Mouse (Mus musculus) heart, adult 2 months (tissue): ENCODE measurements around the gene Cenpl. TPM values are rescaled to one million over a fixed set of nuclear protein-coding genes. Genes with fewer than 3 reads are reported as not detected.

Experiments
- DNase-seq, 2 experiments: peaks; one replicate each; pipeline ENCODE4 v3.0.0; 2021
- H3K27ac ChIP-seq: fragments of 200-600 bp; 2 replicates; pipeline ENCODE4 v1.8.1; 2022
- H3K27me3 ChIP-seq: fragments of 200-500 bp; 2 replicates; pipeline ENCODE4 v1.6.1; 2012; ENCODE audit warnings: mild to moderate bottlenecking, low read length, inconsistent platforms, mixed read lengths; ENCODE audit not compliant: control insufficient read depth, insufficient read depth
- H3K36me3 ChIP-seq: fragments of 200-500 bp; 2 replicates; pipeline ENCODE4 v1.6.1; 2012; ENCODE audit warnings: low read length, inconsistent platforms; ENCODE audit not compliant: control insufficient read depth, insufficient read depth
- H3K4me1 ChIP-seq: fragments of 200-500 bp; 2 replicates; pipeline ENCODE4 v1.6.1; 2011; ENCODE audit warnings: low read length; ENCODE audit not compliant: control insufficient read depth, insufficient read depth
- H3K4me3 ChIP-seq: fragments of 200-600 bp; 2 replicates; pipeline ENCODE4 v1.8.1; 2022
- H3K79me2 ChIP-seq: fragments of 200-500 bp; replicated peaks from 2 replicates; pipeline ENCODE4 v1.6.1; 2012; ENCODE audit warnings: mild to moderate bottlenecking, inconsistent platforms, low read length, moderate library complexity, mixed read lengths; ENCODE audit not compliant: control insufficient read depth, insufficient read depth
- H3K9ac ChIP-seq: fragments of 200-500 bp; 2 replicates; pipeline ENCODE4 v1.6.1; 2012; ENCODE audit warnings: low read depth, mild to moderate bottlenecking, control low read depth, inconsistent platforms, low read length, mixed read lengths
- CTCF ChIP-seq: fragments of 200-600 bp; IDR thresholded peaks from 2 replicates; pipeline ENCODE4 v1.8.1; 2022; ENCODE audit warnings: antibody characterized with exemption, mild to moderate bottlenecking, moderate library complexity
- EP300 ChIP-seq: fragments of 200-500 bp; IDR thresholded peaks from 2 replicates; pipeline ENCODE4 v1.6.1; 2011; ENCODE audit warnings: low read depth, low read length, control low read depth; ENCODE audit not compliant: insufficient read depth
- POLR2A ChIP-seq: fragments of 200-500 bp; IDR thresholded peaks from 2 replicates; pipeline ENCODE4 v1.6.1; 2011; ENCODE audit warnings: mild to moderate bottlenecking, low read depth, low read length, control low read depth; ENCODE audit not compliant: insufficient read depth
- WGBS: fragments of 180-500 bp; shearing (Covaris S2); methylation state at CpG from one replicate; pipeline ENCODE4 v1.1.7; 2018; 5-methylcytosine and 5-hydroxymethylcytosine counted together
- intact Hi-C: fragments of 180-260 bp; cut with DNase I; formaldehyde crosslinking; loops from one replicate; pipeline ENCODE4 v1.15.1; 2025
- polyA plus RNA-seq: library from polyadenylated mRNA; depleted of rRNA; stranded (reverse); fragments of >200 nt; gene quantifications from 2 replicates; pipeline ENCODE4 v1.2.3, GENCODE M21; 2012
- total RNA-seq, 2 experiments: library from RNA; stranded (reverse); gene quantifications; 2 replicates each; pipeline ENCODE4 v1.2.3; 2021

The Cenpl gene
- total and polyA plus RNA-seq, 3 experiments = 0.41 to 1.2 (median 1.1) TPM

DNA sequence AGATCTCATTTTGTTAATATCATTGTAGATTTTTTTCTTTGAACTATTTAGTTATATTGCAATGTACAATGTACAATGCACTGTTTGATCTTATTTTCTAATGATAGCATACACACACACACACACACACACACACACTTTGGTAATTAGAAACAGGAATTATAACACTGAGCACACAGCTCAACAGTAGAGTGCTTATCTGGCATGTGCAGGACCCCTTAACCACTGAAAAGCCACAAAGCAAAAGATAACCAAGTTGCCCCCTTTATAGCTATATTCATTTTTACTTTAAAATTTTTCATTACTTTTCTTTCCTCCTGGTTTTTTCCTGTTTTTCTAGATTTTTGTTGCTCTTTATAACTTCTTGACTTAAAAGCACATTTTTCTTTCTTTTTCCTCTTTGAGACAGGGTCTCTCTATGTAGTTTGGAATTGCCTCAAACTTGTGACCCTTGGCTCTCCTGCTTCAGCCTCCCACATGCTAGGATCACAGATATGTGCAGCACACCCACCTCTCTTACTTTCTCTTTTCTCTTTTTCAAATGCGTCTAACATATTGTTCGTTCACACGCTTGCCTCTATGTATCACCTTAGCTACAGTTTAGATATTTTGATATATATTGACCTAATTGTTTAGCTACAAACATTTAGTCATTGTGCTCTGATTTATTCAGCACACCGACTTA is 29.4 kb downstream of the Cenpl start:
- Histone ChIP-seq H3K27me3 (no peaks in the 10 kb centered on the region), H3K9ac (no peak overlapping the region), H3K27ac (no peak overlapping the region), H3K36me3 (peaks cover 2% of the 10 kb centered on the region; the same call in 1 of the 2 replicates), H3K4me3 (no peak overlapping the region), H3K4me1 (no peaks in the 10 kb centered on the region), H3K79me2 (no peaks in the 10 kb centered on the region)
- WGBS = 94% methylated on average over 4 of the region's 4 CpGs
- TF ChIP-seq CTCF (no peak), EP300 (no peak), POLR2A (no peak)
- DNase-seq = no peak
- intact Hi-C loops = no loop called here

DNA sequence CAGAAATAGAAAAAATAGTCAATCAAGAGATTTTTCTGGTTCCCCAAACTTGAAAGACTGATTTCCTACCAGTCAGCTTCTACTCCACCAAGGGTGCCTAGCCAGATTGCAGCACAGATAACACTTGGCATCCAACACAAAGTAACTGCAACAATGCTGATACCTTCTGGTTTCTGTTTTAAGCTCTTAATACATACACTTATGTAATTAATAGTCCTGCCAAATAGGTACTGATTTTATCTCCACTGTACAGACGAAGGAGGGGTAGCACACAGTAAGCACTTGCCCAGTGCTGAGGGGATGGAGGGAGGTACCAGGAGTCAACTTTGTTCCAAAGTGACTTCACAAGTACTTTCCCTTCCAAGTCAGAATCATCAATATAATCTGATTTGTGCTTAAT is 33.3 kb downstream of the Cenpl start:
- peaks cover 2% of the 10 kb centered on the region for H3K36me3 ChIP-seq

DNA sequence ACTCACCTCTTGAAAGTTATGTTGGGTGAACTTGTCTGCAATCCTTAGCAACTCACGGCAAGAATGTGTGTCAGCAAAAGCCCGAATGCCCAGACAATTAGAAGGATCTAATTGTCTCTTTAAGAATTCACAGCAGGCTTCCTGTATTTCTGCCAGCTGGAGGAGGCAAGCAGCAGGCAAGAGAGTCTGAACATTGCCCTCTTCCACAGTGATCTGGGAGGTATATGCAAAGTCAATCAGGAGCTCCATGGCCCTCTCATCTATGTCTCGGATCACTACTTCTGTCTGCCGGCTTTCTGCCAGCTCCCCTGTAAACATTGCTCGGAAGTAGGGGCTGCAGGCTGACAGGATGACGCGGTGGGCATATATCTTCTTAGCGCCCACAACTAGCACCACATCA is 38.7 kb downstream of the Cenpl start:
- DNase-seq = no peak
- Histone ChIP-seq H3K27ac (no peak overlapping the region), H3K4me3 (no peak overlapping the region), H3K79me2 (no peaks in the 10 kb centered on the region), H3K36me3 (no peaks in the 10 kb centered on the region; the same call in 1 of the 2 replicates), H3K9ac (no peak overlapping the region), H3K27me3 (no peaks in the 10 kb centered on the region), H3K4me1 (no peaks in the 10 kb centered on the region)
- WGBS = 91% methylated on average over 8 of the region's 8 CpGs
- TF ChIP-seq CTCF = no peak
- TF ChIP-seq EP300 = no peak
- TF ChIP-seq POLR2A = no peak
- intact Hi-C loops = no loop called here

More for the DNA sequence above, 33.3 kb downstream of the Cenpl start:
- TF ChIP-seq POLR2A (no peak), CTCF (no peak), EP300 (no peak)
- WGBS = 60% methylated on average over 1 of the region's 1 CpGs
- intact Hi-C loops = no loop called here
- H3K27me3 ChIP-seq = no peaks in the 10 kb centered on the region
- H3K27ac ChIP-seq = no peak overlapping the region
- H3K4me1 ChIP-seq = no peaks in the 10 kb centered on the region
- H3K4me3 ChIP-seq = no peak overlapping the region
- no peaks in the 10 kb centered on the region for H3K79me2 ChIP-seq
- DNase-seq = no peak
- H3K9ac ChIP-seq = no peak overlapping the region

DNA sequence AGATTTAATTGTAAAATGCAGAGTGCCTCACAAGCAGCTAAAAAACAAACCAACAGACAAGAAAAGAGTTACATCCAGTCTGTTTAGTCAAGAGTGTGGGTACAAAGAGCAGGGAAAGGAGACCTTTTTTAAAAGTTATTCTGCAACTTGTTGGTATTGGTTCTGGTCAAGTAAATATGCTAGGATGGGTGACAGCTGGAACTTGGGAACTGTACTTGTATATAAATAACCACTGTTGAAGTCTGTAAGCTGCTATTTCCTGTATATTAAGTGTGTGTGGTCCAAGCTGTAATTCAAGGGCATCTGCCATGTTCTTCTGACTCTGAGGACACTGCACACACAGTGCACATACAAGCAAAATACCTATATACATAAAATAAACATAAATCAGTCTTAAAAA is 44.1 kb downstream of the Cenpl start:
- intact Hi-C loops = no loop called here
- H3K79me2 ChIP-seq = no peaks in the 10 kb centered on the region
- H3K36me3 ChIP-seq = peaks cover 4% of the 10 kb centered on the region; the same call in 1 of the 2 replicates
- H3K9ac ChIP-seq = no peak overlapping the region
- H3K27me3 ChIP-seq = no peaks in the 10 kb centered on the region
- no peak overlapping the region for H3K27ac ChIP-seq
- no peak for DNase-seq
- H3K4me3 ChIP-seq = no peak overlapping the region
- peaks cover 2% of the 10 kb centered on the region; the same call in 1 of the 2 replicates for H3K4me1 ChIP-seq
- TF ChIP-seq CTCF = no peak
- no peak for TF ChIP-seq POLR2A
- no peak for TF ChIP-seq EP300

DNA sequence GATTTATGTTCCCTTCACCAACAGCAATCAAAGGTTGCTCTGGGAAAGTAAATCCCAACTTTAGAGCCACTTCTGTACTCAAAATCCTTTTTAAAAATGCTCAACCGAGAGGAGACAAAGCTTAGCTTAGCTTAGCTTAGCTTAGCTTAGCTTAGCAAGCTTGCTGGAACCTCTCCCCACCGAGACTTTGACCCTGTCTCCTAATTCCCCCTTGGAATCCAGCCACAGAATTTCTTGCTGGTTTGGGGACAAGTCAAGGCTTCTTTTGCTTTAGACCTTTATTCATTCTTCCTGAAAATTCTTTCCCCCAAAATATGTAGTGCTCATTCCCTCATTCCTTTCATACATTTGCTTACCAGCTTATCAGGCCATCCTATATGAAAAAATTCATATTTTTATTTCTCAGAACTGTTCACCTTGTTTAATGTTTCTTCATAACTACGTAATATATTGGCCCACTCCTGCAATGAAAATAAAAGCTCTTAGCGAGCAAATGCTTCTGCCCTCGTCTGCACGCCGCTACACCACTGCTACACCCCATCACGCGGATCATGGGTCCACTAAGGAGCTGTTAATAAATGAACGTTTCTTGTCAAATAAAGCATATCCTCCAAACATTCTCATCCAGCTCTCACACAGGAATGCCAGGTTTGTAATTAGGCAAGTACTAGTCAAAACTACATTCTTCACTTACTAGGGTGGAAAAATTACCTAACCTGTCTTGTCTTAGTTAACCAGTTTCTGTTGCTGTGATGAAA is 52.3 kb downstream of the Cenpl start:
- intact Hi-C loops = no loop called here
- Histone ChIP-seq H3K4me3 (no peak overlapping the region), H3K27me3 (no peaks in the 10 kb centered on the region), H3K27ac (no peak overlapping the region), H3K36me3 (no peaks in the 10 kb centered on the region; the same call in 1 of the 2 replicates), H3K4me1 (no peaks in the 10 kb centered on the region), H3K9ac (no peak overlapping the region), H3K79me2 (peaks cover 6% of the 10 kb centered on the region; the same call in 1 of the 2 replicates)
- TF ChIP-seq POLR2A = no peak
- TF ChIP-seq CTCF = no peak
- no peak for TF ChIP-seq EP300
- 90% methylated on average over 10 of the region's 10 CpGs for WGBS
- no peak for DNase-seq

DNA sequence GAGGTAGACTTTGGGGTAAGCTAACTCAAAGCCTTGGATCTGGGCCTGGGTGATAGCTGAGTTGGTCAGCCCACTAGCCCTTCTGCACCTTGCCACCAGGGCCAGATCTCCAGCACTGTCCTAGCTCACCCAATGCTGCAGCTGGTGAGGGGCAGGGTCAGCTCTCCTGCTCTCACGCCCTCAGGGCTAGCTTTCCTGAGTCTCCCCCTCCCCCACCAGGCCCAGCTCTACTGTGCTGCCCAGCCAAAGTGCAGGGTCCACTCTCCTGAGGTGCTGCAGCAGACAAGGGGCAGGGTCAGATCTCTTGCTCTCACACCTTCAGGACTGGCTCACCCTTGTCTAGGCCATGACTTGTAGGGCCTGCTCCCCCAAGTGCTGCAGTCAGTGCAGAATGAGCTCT is 55.9 kb downstream of the Cenpl start:
- Histone ChIP-seq H3K27me3 (no peaks in the 10 kb centered on the region), H3K27ac (no peak overlapping the region), H3K4me1 (peaks cover 2% of the 10 kb centered on the region), H3K4me3 (no peak overlapping the region), H3K79me2 (peaks cover 6% of the 10 kb centered on the region; the same call in 1 of the 2 replicates), H3K36me3 (peaks cover 6% of the 10 kb centered on the region; the same call in 1 of the 2 replicates), H3K9ac (no peak overlapping the region)
- WGBS = 90% methylated on average over 1 of the region's 1 CpGs
- DNase-seq = no peak
- intact Hi-C loops = no loop called here
- no peak for TF ChIP-seq CTCF
- TF ChIP-seq POLR2A = no peak
- no peak for TF ChIP-seq EP300
